Mouse (Mus musculus): ENCODE data around the gene Gm20521.
"Not testable (repeated sequence)": the region's sequence is repeated elsewhere in the genome, so short reads cannot be mapped to it uniquely, and the experiment has no call there.

Gene Gm20521

GRCm38 (mm10) chr14:54936831-54937160, 53.6 kb downstream of the Gm20521 start:
- DNase-seq (ENCODE audit: low spot score), result no peak

- DNase-seq (ENCODE audit: low spot score), result no peak
Measured at GRCm38 (mm10) chr14:54937361-54938182, 54.3 kb downstream of the Gm20521 start.

GRCm38 (mm10) chr14:54938431-54939219, 55.4 kb downstream of the Gm20521 start:
- no peak for DNase-seq (ENCODE audit: low spot score)

- DNase-seq (ENCODE audit: low spot score), result peak; percentile 70
Measured at GRCm38 (mm10) chr14:54939434-54940175, 56.4 kb downstream of the Gm20521 start.

- DNase-seq (ENCODE audit: low spot score), result no peak
Measured at GRCm38 (mm10) chr14:54940176-54940530, 56.9 kb downstream of the Gm20521 start.

- no peak for DNase-seq (ENCODE audit: low spot score)
Measured at GRCm38 (mm10) chr14:54941024-54941978, 58.1 kb downstream of the Gm20521 start.

GRCm38 (mm10) chr14:54942479-54942878, 59.2 kb downstream of the Gm20521 start:
- no peak for DNase-seq (ENCODE audit: low spot score)

GRCm38 (mm10) chr14:54943971-54944370, 60.7 kb downstream of the Gm20521 start:
- no peak for DNase-seq (ENCODE audit: low spot score)

- no peak for DNase-seq (ENCODE audit: low spot score)
Measured at GRCm38 (mm10) chr14:54944939-54945338, 61.7 kb downstream of the Gm20521 start.

GRCm38 (mm10) chr14:54945975-54946704, 62.9 kb downstream of the Gm20521 start:
- no peak for DNase-seq (ENCODE audit: low spot score)

- not testable (repeated sequence) for DNase-seq (ENCODE audit: low spot score)
Measured at GRCm38 (mm10) chr14:54947008-54947407, 63.8 kb downstream of the Gm20521 start.
